Mouse (Mus musculus): ENCODE results near the gene Fam136a. TPM values are rescaled to one million over a fixed set of nuclear protein-coding genes. Genes with fewer than 3 reads are reported as not detected.

Gene Fam136a
- polyA plus RNA-seq, 1 experiment = 0.26 TPM

DNA sequence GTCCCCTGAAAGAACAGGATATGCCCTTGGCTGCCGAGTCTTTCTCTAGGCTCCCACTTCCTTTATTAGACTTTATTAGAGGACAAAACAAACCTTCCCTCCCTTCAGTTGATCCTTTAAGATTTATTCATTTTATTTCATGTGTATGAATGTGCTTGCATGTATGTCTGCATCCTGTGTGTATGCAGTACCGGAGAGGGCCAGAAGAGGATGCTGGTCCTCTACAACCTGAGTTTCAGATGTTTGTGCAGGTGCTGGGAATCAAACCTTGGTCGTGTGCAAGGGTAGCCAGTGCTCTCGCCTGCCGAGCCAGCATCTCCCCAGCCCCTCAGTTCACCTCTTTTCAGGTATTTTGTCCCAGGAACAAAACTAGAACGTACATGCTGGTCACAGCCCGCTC is 4.1 kb upstream of the Fam136a start:
- no peak overlapping the region for H3K4me3 ChIP-seq (replicated peaks)
- TF ChIP-seq GATA1 (IDR thresholded peaks at IDR 0.05; ENCODE audit: low read length) (no peak), TAL1 (IDR thresholded peaks at IDR 0.05; ENCODE audit: low read length) (no peak)

DNA sequence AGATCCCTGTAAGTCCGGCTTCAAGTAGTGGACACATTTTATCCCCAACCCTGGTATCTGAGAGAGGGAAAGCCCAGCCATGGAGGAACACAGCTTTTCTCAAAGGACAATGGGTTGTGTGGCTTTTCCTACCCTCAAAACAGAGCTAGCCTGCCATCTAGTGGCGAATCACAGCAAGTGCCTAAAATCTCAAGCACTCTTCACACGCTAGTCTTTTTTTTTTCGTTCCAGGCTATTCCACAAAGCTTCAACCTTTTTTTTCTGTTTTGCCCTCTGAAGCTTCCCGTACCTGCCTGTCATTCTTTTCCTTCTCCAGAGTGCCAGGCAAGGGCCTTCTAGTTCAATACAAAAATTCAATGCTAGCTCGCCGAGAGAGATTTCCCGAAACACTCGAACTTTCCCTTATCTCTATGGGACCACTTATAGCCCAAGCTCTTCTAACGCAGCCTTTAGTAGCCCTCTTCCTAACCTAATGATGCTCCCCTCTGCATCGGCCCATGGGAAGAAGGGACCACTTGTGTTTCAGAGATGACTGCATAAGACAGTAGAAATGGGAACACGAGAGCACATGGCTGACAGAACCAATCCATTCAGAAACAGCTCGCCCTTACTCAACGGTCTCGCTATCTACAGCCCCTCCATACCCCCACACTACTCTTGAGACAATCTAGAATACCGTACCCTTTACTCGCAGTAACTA is 854 bp upstream of the Fam136a start:
- Histone ChIP-seq H3K4me1 (ENCODE audit: control insufficient read depth) (peaks cover 33% of the 10 kb centered on the region), H3K36me3 (ENCODE audit: control insufficient read depth) (peaks cover 9% of the 10 kb centered on the region), H3K27me3 (ENCODE audit: control insufficient read depth) (no peaks in the 10 kb centered on the region; the same call in 1 of the 2 replicates), H3K4me3 (replicated peaks) (peak overlapping the region; percentile 86), H3K9me3 (ENCODE audit: control insufficient read depth, low read length) (peaks cover 5% of the 10 kb centered on the region)
- TF ChIP-seq TAL1 (IDR thresholded peaks at IDR 0.05; ENCODE audit: low read length) (no peak), GATA1 (IDR thresholded peaks at IDR 0.05; ENCODE audit: low read length) (peak; percentile 60)

More for the DNA sequence above, 4.1 kb upstream of the Fam136a start:
- Histone ChIP-seq H3K4me1 (ENCODE audit: control insufficient read depth) (peaks cover 18% of the 10 kb centered on the region), H3K27me3 (ENCODE audit: control insufficient read depth) (no peaks in the 10 kb centered on the region; the same call in 1 of the 2 replicates), H3K9me3 (ENCODE audit: control insufficient read depth, low read length) (peaks cover 5% of the 10 kb centered on the region), H3K36me3 (ENCODE audit: control insufficient read depth) (no peaks in the 10 kb centered on the region)

DNA sequence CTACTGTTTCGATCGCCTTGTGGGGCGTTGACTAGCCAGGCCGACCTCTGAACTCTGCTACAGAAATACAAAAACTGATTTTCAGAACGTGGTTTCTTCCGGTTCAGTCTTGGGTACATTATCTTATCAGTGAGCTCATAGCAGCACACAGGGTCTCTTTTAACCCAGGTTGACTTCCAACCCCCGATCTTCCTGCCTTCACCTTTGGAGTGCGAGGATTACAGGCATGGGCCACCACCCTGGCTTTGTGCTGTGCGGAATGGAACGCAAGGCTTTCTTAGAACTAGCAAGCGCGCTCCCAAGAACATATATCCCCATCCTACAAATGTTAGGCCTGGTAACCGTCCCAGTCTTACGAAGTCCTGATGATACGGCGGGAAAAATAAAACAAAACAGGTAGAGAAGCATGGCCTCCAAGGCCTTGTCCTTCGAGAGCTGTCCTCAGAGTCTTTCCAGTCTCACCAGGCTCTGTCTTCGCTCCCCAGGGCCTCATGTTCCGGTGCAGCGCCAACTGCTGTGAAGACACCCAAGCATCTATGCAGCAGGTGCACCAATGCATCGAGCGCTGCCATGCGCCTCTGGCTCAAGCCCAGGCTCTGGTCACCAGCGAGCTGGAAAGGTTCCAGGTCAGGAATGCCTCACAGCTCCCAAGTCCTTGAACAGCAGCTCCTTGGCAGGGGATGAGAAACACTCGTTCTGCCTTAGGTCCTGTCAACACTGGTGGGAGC is 843 bp downstream of the Fam136a start:
- H3K4me1 ChIP-seq (ENCODE audit: control insufficient read depth) = peaks cover 44% of the 10 kb centered on the region
- no peaks in the 10 kb centered on the region; the same call in 1 of the 2 replicates for H3K27me3 ChIP-seq (ENCODE audit: control insufficient read depth)
- peaks cover 5% of the 10 kb centered on the region for H3K9me3 ChIP-seq (ENCODE audit: control insufficient read depth, low read length)
- peak overlapping the region; percentile 86 for H3K4me3 ChIP-seq (replicated peaks)
- H3K36me3 ChIP-seq (ENCODE audit: control insufficient read depth) = peaks cover 9% of the 10 kb centered on the region
- TF ChIP-seq GATA1 (IDR thresholded peaks at IDR 0.05; ENCODE audit: low read length) (no peak), TAL1 (IDR thresholded peaks at IDR 0.05; ENCODE audit: low read length) (no peak)

- Histone ChIP-seq H3K36me3 (ENCODE audit: control insufficient read depth) (peaks cover 9% of the 10 kb centered on the region), H3K9me3 (ENCODE audit: control insufficient read depth, low read length) (no peaks in the 10 kb centered on the region), H3K4me3 (replicated peaks) (peak overlapping the region; percentile 86), H3K4me1 (ENCODE audit: control insufficient read depth) (peaks cover 44% of the 10 kb centered on the region), H3K27me3 (ENCODE audit: control insufficient read depth) (no peaks in the 10 kb centered on the region)
- no peak for TF ChIP-seq GATA1 (IDR thresholded peaks at IDR 0.05; ENCODE audit: low read length)
- TF ChIP-seq TAL1 (IDR thresholded peaks at IDR 0.05; ENCODE audit: low read length) = no peak
Measured at GRCm38 (mm10) chr6:86366853-86367249, 1.4 kb downstream of the Fam136a start.

DNA sequence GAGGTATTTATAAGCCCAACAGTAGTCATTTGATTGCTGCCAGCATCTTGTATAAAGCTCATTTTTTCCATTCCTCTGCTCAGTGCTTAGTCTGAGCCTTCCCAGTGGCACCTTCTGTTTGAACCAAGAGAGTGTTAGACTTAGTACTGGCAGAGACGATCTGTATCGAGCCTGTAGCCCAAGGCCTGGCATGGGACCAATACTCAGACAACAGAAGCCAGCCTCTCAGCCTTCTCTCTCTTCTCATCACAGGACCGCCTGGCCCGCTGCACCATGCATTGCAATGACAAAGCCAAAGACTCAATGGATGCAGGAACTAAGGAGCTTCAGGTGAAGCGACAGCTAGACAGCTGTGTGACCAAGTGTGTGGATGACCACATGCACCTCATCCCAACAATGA is 3.0 kb downstream of the Fam136a start:
- TF ChIP-seq TAL1 (IDR thresholded peaks at IDR 0.05; ENCODE audit: low read length) (no peak), GATA1 (IDR thresholded peaks at IDR 0.05; ENCODE audit: low read length) (no peak)
- Histone ChIP-seq H3K36me3 (ENCODE audit: control insufficient read depth) (peaks cover 14% of the 10 kb centered on the region), H3K9me3 (ENCODE audit: control insufficient read depth, low read length) (no peaks in the 10 kb centered on the region), H3K27me3 (ENCODE audit: control insufficient read depth) (no peaks in the 10 kb centered on the region), H3K4me1 (ENCODE audit: control insufficient read depth) (peaks cover 60% of the 10 kb centered on the region), H3K4me3 (replicated peaks) (no peak overlapping the region)

- peaks cover 28% of the 10 kb centered on the region for H3K36me3 ChIP-seq (ENCODE audit: control insufficient read depth)
- H3K4me3 ChIP-seq (replicated peaks) = peak overlapping the region; percentile 79
- peaks cover 53% of the 10 kb centered on the region for H3K4me1 ChIP-seq (ENCODE audit: control insufficient read depth)
- TF ChIP-seq TAL1 (IDR thresholded peaks at IDR 0.05; ENCODE audit: low read length) (no peak), GATA1 (IDR thresholded peaks at IDR 0.05; ENCODE audit: low read length) (no peak)
- no peaks in the 10 kb centered on the region for H3K9me3 ChIP-seq (ENCODE audit: control insufficient read depth, low read length)
- no peaks in the 10 kb centered on the region for H3K27me3 ChIP-seq (ENCODE audit: control insufficient read depth)
Measured at GRCm38 (mm10) chr6:86370093-86370713, 4.8 kb downstream of the Fam136a start.

DNA sequence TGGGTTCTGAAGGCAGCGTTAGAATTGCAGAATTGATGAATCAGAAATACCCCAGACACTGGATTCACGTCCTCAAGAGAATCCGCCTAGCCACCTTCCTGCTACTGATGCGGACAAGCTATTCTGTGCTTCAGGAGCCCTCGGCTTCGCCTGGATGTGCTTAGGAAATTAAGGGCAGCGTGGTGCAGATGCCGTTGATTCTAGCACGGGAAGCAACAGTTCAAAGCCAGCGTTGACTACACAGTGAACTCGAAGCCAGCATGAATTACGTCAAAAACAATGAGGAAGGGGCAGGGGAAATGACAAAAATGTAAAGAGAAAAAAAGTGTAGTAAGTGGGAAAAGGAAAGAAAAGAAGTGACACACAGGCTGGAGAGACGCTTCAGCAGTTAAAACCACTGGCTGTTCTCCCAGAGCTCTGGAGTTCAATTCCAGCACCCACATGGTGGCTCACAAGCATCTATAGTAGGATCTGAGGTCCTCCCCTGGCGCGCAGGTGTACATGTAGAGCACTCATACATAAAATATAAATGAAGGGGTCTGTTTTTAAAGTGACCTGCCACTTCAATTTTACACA is 5.4 kb downstream of the Fam136a start, which contains the start of gene Snrpg:
Gene Snrpg, plus strand, starts transcription at position 541 of the 576 bp plus-strand sequence.
- H3K36me3 ChIP-seq (ENCODE audit: control insufficient read depth) = peaks cover 33% of the 10 kb centered on the region
- TF ChIP-seq GATA1 (IDR thresholded peaks at IDR 0.05; ENCODE audit: low read length) (no peak), TAL1 (IDR thresholded peaks at IDR 0.05; ENCODE audit: low read length) (no peak)
- H3K27me3 ChIP-seq (ENCODE audit: control insufficient read depth) = no peaks in the 10 kb centered on the region
- peak within 1 kb of the TSS; percentile 79 for H3K4me3 ChIP-seq (replicated peaks)
- H3K4me1 ChIP-seq (ENCODE audit: control insufficient read depth) = peaks cover 50% of the 10 kb centered on the region
- H3K9me3 ChIP-seq (ENCODE audit: control insufficient read depth, low read length) = no peaks in the 10 kb centered on the region

- TF ChIP-seq GATA1 (IDR thresholded peaks at IDR 0.05; ENCODE audit: low read length) (no peak), TAL1 (IDR thresholded peaks at IDR 0.05; ENCODE audit: low read length) (no peak)
- Histone ChIP-seq H3K27me3 (ENCODE audit: control insufficient read depth) (no peaks in the 10 kb centered on the region), H3K4me1 (ENCODE audit: control insufficient read depth) (peaks cover 44% of the 10 kb centered on the region), H3K36me3 (ENCODE audit: control insufficient read depth) (peaks cover 39% of the 10 kb centered on the region), H3K4me3 (replicated peaks) (peak overlapping the region; percentile 79), H3K9me3 (ENCODE audit: control insufficient read depth, low read length) (no peaks in the 10 kb centered on the region)
Measured at GRCm38 (mm10) chr6:86371340-86371911, 6.0 kb downstream of the Fam136a start.
